Mouse (Mus musculus) erythroblast, embryonic 14.5 days (primary cell): Measurements from ENCODE around the gene Atad5.

ENCODE experiments used
- GATA1 ChIP-seq: IDR thresholded peaks from 2 replicates; pipeline ENCODE4 v1.6.1; 2012; ENCODE audit warnings: low read length, inconsistent platforms, mixed read lengths
- TAL1 ChIP-seq: IDR thresholded peaks from 3 replicates; pipeline ENCODE4 v1.6.1; 2012; ENCODE audit warnings: low read length, inconsistent platforms, mixed read lengths

GRCm38 (mm10) chr11:80086844-80087243 lies 2.4 kb upstream of the Atad5 start:
- TF ChIP-seq GATA1 (no peak), TAL1 (no peak)
